Mouse (Mus musculus) mouse embryonic stem cell (cell line): ENCODE data around the gene Tnfsf13.

Experiments used
- in situ Hi-C, 2 experiments: fragments of 300-500 bp; cut with MboI; formaldehyde crosslinking; loops; 1 replicate in 1 of 2; 3 replicates in 1 of 2; pipeline ENCODE4 v1.14.3; 2019 to 2020; ENCODE audit warnings: low sequenced_read_pairs in 2 of 2, low pct_unique_long_range_greater_than_20kb in 1 of 2, mixed read lengths in 1 of 2; ENCODE audit not compliant: unreplicated experiment in 1 of 2

The Tnfsf13 gene

DNA sequence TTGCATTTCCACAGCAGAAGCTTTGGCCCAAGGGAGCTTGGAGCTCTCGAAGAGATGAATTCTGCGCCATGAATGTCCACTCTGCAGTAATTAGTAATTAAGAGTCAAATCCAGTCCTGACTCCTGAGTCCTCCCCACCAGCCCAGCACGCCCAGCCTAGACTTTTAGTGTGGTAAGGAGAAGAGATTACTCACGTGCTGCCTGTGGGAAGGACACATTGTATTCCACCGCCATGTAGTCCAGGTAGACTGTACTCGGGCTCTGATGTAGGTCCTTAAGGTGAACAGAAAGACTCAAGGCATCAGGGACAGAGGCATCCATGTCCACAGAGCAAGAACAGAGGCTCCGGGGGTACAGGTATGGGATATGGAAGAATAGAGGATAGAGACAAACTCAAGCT is 20.7 kb downstream of the Tnfsf13 start:
- in situ Hi-C loops, result no loop called here

DNA sequence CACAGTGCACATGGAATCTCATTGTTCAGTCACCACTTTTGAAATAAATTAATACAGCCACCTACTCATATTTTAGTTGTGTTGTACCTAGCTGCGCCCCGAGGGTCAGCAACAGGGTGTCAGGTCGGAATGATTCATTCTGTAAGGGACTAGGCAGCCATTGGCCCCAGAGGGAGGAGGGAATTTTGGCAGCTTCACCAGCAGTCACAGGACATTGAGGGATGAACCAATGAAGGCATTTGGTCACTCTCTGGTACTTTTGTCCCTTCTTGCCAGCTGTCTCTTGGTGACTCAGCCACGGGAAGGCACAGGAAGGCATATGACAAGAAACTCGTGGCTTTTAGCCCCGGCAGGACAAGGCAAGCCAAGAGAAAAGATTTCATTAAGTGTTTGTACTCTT is 21.8 kb downstream of the Tnfsf13 start:
- in situ Hi-C loops, result no loop called here

DNA sequence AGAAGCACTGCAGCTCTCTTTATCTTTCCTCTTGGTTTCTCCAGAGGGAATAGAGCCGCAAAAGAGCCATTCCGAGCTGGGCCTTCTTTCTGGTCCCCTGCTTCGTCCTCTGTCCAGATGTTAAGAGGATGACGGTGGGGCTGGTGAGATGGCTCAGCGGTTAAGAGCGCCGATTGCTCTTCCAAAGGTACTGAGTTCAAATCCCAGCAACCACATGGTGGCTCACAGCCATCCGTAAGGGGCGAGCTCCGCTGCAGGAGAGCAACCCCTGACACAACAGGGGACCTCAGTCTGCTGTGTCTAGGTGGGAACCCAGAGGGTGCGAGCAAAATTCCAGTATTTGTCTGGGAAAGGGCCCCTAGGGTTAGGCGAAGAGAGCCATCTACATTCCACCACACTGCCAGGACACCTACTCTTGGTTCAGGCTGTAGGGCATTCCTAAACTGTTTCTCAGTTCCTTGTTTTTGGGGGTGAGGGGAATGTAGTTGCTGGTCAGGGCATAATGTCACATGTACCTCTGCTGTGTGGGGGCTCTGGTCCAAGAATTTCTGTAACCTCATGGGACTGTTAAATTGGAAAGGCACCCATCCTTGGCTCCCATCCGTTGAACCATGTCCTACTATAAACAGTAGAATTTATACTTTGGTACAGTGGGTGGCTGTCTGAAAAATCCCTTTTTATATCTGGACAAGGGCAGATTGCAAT is 22.5 kb downstream of the Tnfsf13 start:
- in situ Hi-C loops, result no loop called here

DNA sequence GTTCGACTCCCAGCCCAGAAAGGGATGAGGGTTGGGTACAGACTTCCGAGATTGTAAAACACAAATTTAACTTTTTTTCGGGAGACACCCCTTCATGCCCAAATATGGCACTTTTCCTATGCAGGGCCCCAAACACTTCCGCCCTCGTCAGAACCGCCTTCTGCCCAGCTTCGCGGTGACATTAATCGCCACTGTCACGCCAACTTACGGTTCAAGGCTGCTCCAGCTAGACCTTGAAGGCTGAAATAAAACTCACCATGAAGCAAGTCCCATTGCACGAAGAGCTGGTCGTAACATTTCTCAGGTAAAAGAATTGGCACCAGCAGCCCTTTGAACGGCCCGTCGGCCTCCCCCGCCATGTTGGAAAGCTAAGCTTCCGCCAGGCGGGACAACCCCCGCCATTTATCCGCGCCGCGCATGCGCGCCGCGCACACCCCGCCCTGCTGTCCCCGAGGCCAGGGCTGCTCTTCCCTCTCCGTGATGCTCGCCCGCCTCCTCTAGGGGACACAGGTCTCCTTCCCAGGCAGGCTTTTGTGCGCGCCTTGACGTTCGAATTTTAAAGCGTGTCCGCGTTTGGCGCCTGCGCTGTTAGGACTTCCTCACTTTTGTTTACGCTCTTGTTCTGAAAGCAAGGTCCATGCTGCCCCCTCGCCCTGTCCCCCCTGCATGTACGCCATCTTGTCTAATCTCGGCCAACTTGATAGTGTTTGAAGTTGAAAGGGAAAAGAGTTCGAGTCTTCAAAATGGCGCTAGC is 23.2 kb downstream of the Tnfsf13 start, which contains the start of gene Mpdu1:
Mpdu1 (minus strand) TSS at position 430 of the 754 bp plus-strand sequence.
- in situ Hi-C loops, result no loop called here

DNA sequence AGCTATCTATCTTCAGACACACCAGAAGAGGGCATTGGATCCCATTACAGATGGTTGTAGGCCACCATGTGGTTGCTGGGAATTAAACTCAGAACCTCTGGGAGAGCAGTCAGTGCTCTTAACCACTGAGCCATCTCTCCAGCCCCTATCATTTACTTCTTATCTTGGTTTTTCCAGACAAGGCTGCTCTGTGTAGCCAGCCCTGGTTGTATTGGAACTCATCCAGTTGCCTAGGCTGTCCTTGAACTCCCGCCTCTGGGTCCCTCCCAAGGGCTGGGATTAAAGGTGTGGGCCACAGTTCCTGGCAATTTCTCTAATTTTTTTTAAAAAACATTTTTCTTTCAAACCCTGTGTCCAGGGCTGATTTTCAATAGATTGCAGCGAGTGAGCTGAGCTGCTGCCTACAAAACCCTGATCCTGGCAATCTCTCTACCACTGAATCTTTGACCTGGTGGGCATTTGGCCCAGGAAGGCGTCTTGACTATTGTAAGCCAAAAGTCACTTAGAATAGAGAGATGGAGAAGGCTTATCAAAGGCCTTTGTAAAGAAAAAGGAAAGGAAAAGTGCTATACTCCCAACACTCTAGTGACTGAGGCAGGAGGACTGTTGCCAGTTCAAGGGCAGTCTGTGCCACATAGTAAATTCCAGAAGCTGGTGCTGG is 24.2 kb downstream of the Tnfsf13 start:
- in situ Hi-C loops, result no loop called here

DNA sequence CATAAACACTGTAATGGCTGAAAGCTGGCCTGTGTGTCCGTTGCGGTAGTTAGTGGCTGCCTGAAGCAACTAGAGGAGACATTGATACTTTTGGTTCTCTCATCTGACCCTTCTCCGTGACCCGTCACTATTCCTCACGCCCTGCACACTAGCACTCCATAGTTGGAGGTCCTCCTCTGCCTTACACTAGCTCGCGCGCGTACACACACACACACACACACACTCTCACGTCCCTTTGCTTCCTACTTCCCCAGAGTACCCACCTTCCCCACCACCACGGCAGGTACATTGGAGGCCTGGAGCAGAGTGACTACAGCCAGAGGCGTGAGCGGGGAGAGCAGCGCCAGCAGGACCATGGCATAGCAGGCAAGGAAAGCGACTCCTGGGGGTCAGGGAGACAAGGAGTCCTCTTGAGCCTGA is 28.1 kb downstream of the Tnfsf13 start:
- in situ Hi-C loops, result no loop called here

DNA sequence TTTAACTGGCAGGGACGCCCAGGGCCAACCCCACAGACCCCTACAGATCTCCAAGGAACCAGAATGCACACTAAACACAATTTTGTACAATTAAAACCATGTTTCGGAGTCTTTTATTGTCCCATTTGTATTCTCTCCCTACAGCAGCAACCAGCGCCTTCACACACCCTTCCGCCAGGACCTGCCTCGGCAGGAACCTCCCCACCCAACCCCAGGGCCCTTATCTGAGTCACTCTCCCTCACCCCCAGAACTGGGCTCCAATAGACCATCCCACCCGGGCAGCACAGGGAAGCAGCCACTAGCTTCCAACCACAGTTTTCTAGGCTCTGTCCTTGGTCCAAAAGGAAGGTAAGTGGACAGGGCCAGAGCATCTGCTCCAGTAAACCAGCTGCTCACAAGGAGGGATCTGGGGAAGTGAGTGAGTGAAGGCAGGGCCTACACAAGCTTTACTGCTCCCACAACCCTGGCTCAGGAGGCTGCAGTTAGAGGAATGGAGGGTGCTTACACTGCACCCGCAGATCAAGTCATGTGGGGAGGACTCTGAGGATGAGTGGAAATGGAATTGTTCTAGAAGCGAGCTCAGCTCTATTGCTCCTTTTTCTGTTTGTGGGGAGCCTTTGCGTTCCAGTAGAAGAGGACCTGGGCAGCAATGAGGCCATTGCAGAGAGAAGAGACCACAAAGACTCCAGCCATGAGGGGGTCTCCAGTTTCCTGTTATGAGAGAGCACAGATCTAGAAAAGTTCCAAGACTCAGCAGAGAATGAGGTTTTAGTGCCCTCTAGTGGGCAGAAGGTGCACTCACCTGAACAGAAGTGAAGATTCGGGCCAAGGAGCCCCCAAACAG is 28.7 kb downstream of the Tnfsf13 start:
- in situ Hi-C loops, result no loop called here

DNA sequence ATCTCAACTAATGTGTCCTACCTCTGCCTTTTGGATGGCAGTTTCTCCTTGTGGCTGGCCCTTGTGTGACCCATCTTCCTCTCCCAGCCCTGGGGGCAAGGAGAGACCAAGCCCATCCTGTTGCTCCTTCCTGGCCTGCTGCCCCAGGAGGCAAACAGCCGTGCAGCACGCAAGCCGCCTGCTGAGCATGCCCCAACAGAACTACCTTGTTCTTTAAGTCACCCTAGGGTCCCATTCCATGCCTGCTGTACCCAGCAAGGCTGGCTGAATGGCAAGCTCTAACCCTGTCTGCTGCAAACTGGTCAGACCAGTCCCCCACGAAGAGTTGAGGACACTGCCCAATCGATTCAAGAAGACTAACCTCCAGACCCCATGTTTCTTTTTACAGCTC is 29.5 kb downstream of the Tnfsf13 start:
- in situ Hi-C loops, result no loop called here

DNA sequence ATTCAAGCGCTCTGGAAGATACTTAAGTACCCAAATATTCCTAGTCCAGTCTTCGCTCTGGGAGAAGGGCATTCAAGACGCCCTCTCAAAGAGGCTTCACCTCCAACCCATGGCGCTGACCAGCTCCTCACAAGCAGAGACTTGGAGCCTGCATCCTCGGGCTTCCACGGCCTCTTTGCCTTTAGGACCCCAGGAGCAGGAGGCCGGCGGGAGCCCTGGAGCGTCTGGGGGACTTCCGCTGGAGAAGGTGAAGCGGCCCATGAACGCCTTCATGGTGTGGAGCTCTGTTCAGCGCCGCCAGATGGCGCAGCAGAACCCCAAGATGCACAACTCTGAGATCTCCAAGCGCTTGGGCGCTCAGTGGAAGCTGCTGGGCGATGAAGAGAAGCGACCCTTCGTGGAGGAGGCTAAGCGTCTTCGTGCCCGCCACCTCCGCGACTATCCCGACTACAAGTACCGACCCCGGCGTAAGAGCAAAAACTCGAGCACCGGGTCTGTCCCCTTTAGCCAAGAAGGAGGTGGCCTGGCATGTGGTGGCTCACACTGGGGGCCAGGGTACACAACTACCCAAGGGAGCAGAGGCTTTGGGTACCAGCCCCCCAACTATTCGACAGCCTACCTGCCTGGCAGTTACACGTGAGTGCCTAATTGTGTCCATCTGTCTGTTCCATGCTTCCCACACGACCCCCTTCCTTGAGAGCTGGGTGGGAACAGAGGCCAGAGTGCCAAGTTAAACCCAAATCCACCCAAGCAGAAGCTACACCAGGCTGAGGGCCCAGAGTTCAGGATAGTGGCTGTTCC is 30.1 kb downstream of the Tnfsf13 start, which contains the start of gene Sox15:
Sox15 (plus strand) TSS at position 51 of the 801 bp plus-strand sequence.
- in situ Hi-C loops, result no loop called here

DNA sequence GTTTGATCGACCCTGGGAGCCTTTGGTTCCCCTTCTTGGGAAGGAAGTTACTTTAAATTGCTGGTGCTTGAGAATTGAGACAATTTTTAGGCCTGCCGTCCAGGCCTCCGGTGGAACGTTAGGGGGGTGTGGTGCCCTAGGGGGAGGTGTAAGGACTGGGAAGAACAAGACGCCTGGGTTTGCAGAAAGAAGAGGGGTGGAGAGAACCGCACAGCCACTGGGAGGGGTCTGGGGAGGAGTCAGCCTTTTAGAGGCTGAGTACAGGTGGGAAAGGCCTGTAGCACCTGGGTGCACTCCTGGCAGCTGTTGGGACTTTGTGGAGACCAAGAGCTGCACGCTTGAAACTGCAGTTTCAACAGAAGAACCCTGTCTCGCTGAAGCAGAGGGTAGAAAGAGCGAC is 30.8 kb downstream of the Tnfsf13 start:
- in situ Hi-C loops, result no loop called here

DNA sequence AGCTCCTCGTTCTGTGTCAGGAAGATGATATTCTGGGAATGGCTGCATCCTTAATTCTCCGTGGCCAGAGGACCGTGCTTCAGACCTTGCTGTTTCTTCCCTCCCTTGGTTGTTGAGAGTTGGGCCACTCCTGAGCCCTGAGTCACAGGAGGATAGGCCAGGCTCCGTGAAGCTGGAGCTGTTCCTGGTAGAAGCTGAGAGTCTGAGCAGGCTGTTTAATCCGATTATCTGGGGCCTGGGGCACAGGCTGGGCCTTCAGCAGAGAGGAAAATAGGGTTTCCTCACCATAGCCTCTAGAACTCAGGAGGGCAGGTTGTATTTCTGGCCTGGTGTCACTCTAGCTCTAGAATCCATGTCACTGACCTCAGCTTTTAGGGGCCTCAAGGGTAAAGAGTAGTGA is 32.2 kb downstream of the Tnfsf13 start:
- in situ Hi-C loops, result no loop called here

DNA sequence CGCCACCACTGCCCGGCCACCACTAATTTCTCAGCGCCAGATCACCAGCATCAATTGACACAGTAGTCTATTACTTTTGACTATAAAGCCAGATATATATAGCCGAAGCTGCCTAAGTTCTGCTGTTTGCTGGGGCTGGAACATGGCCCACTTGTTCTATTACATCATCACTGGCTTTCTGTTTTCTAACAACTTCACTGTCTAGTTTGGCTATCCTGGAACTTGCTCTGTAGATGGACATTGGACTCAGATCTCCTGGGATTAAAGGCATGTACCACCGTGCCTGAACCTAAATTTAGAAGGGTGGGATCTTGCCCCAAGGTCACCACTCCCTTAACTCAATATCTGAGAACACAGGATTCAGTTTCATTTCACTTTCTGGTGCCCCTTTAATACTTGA is 39.7 kb downstream of the Tnfsf13 start:
- in situ Hi-C loops, result loop anchor here in 1 of 2 experiments (25.0 kb wide), 1 partner anchor 241 kb away; the partner anchor contains the start of genes Acap1, Kctd11 and Tmem95

DNA sequence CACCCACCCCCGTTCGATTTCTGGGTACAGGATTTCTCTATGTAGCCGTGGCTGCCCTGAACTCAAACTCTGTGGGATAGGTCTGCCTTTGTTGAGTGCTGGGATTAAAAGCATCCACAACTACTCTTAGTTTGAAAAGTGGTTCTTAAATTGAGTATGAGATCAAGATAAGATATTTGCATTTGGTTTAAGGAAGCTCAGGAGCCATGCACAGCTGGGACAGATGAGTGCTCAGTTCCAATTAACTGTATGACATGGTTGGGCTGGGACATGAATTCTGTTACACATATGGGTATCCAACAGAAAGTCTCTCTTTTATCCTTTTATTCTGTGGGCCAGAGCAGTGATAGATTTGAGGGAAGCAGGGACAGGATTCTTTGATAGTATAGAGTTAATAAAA is 50.1 kb downstream of the Tnfsf13 start:
- in situ Hi-C loops, result loop anchor here (10.0 to 25.0 kb wide), 2 partner anchors 79 to 252 kb away; partner anchors contain the start of genes Acap1 (in 1 of the 2), Kctd11 (in 1 of the 2) and Tmem95 (in 1 of the 2)

DNA sequence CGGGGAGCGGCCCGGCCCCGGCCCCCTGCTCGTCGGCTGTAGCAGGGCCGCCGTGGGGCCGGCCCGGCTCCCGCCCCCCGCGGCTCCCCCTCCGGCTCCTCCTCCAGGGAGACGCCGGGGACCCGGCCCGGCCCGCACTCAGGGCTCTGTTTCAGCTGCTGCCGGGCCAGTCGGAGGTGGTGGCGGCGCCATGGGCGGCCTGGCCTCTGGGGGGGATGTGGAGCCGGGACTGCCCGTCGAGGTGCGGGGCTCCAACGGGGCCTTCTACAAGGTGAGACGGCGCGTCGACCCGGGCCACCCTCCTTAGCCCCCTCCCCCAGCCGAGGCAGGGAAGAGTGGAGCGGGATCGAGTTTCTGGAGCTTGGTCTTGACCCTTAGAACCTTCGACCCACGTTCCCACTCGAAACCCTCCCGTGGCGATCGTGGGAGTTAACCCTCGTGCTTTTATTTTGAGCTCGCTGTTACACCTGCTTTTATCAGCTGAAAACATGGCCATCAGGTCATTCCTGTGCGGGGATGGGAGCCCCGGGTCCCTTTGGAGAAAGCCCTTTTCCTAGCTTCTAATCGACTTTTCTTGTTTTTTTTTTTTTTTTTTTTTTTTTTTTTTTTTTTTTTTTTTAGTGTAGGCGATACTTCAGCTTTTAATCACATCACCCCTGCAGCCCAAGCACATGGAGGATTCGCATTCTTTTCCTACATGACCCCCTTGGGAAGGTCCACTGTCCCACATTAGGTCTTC is 52.3 kb downstream of the Tnfsf13 start:
- in situ Hi-C loops, result loop anchor here (10.0 to 25.0 kb wide), 2 partner anchors 82 to 254 kb away; partner anchors contain the start of genes Acap1 (in 1 of the 2), Kctd11 (in 1 of the 2) and Tmem95 (in 1 of the 2)
